Mouse (Mus musculus): ENCODE results near the gene Fbxw4.

- TF ChIP-seq CTCF (IDR thresholded peaks at IDR 0.05; ENCODE audit: borderline replicate concordance, extremely low read depth, insufficient read depth, insufficient read length): no peak
- TF ChIP-seq POLR2A (IDR thresholded peaks at IDR 0.05; ENCODE audit: borderline replicate concordance, extremely low read depth, insufficient read depth, insufficient read length, poor library complexity, severe bottlenecking): no peak
Observed at GRCm38 (mm10) chr19:45656810-45657595, 3.1 kb downstream of the Fbxw4 start.
